Mouse (Mus musculus) olfactory bulb, adult 2 months (tissue): ENCODE measurements around the gene Def8.

ENCODE experiments used
- CTCF ChIP-seq: fragments of 200-500 bp; IDR thresholded peaks from 2 replicates; pipeline ENCODE4 v1.5.1; 2012; ENCODE audit warnings: low read depth, mild to moderate bottlenecking, low read length, moderate library complexity; ENCODE audit not compliant: insufficient read depth
- POLR2A ChIP-seq: fragments of 200-500 bp; IDR thresholded peaks from 2 replicates; pipeline ENCODE4 v1.6.1; 2012; ENCODE audit warnings: mild to moderate bottlenecking, low read depth, low read length, moderate library complexity; ENCODE audit not compliant: insufficient read depth

GRCm38 (mm10) chr8:123401936-123402335 is 21.4 kb upstream of the Def8 start:
- TF ChIP-seq POLR2A (no peak), CTCF (no peak)
